Mouse (Mus musculus): ENCODE data around the gene Gprin1.

GRCm38 (mm10) chr13:54783235-54783634 lies 33.6 kb upstream of the Gprin1 start:
- TF ChIP-seq CHD2 (IDR thresholded peaks at IDR 0.05; ENCODE audit: low read length) (no peak), TAL1 (IDR thresholded peaks at IDR 0.05; ENCODE audit: low read length) (no peak), POLR2A (IDR thresholded peaks at IDR 0.05; ENCODE audit: control insufficient read depth in 1 of 2, insufficient read depth in 1 of 2, low read depth in 1 of 2, low read length in 2 of 2, poor library complexity in 1 of 2) (no peak), GATA1 (IDR thresholded peaks at IDR 0.05; ENCODE audit: low read depth, low read length) (no peak), RAD21 (IDR thresholded peaks at IDR 0.05; ENCODE audit: low read depth, low read length) (no peak), POLR2AphosphoS2 (IDR thresholded peaks at IDR 0.05; ENCODE audit: low read length) (no peak), MAZ (IDR thresholded peaks at IDR 0.05; ENCODE audit: low read depth, low read length) (no peak), E2F4 (IDR thresholded peaks at IDR 0.05; ENCODE audit: borderline replicate concordance, low read depth, low read length) (no peak), SMC3 (IDR thresholded peaks at IDR 0.05; ENCODE audit: low read depth, low read length) (no peak), CTCF (IDR thresholded peaks at IDR 0.05 in 2 of 3, conservative IDR thresholded peaks at IDR 0.05 in 1 of 3; ENCODE audit: control insufficient read depth in 1 of 3, insufficient read depth in 1 of 3, low read depth in 2 of 3, low read length in 3 of 3, poor library complexity in 1 of 3, severe bottlenecking in 1 of 3) (no peak), SIN3A (IDR thresholded peaks at IDR 0.05; ENCODE audit: low read length) (no peak)
